Mouse (Mus musculus): Measurements from ENCODE around the gene A3galt2.
A peak's percentile ranks its signal among the peaks of the same experiment; 100 is the strongest.

A3galt2 gene

GRCm38 (mm10) chr4:128759214-128759613 is 4.0 kb downstream of the A3galt2 start:
- no peak for DNase-seq

DNA sequence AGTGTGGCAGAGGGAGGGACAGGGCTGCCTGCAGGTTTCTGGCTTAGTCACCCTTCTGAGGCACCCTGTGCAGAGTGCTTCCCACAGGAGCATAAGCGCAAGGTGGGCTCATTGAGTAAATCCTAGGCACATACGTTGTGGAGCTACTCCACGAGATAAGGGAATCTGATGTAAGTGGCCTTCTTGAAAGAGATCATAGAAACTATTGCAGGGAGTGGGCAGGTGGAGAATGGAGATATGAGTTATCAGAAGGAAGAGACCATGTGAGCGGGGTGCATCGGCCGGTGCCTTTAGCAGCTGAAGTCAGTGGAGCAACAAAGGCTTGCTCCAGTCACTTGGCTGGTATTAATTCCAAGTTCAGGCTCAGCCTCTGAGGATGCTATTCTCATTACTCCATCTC is 4.9 kb downstream of the A3galt2 start:
- no peak for DNase-seq

DNA sequence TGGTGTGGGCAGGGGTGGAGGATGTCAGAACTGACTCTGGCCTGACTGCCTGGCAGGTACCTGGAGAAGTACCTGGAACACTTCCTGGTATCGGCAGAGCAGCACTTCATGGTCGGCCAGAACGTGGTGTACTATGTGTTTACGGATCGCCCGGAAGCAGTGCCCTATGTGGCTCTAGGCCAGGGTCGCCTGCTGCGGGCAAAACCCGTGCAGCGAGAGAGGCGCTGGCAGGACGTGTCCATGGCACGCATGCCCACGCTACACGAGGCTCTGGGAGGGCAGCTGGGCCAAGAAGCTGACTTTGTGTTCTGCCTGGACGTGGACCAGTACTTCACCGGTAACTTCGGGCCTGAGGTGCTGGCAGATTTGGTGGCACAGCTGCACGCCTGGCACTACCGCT is 11.8 kb downstream of the A3galt2 start:
- DNase-seq: no peak

- DNase-seq: no peak
Observed at GRCm38 (mm10) chr4:128768120-128768519, 13.0 kb downstream of the A3galt2 start.

DNA sequence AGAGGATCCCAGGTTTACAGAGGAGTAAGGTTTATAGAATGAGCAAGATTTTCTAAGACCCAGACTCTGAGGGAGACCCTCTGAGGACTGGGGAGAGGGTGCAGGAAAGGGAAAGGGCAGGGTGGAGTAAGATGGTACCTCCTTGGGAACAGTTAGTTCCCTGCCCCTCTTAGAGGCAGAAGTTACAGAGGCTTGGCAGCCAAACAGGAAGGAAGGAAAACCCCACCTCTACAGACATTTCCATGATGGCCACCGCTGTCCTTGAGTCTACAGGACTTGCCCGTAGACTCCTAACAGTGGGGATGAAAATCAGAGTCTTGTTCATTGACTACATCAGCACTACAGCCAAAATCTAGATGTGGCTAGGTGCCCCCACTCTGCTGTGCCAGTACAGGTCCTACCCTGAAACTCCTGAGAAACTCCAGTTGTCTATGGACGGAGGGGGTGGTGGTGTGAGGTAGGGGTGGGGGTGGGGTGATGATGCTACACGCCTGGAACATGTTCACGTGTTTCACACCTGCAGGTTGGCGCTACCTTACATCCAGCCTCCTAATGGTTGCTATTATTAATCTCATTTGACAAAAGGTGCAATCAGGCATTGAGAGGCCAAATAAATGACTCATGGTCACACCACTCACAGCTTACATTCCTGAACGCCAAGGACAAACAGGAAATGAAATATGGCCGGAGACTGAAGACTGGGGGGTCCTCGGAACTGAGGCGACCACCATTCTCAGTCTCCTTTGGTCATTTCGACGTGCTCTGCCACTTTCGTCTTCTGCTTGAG is 14.6 kb downstream of the A3galt2 start:
- DNase-seq: no peak

- no peak for DNase-seq
Observed at GRCm38 (mm10) chr4:128770698-128771097, 15.5 kb downstream of the A3galt2 start.

GRCm38 (mm10) chr4:128773820-128774219 is 18.7 kb downstream of the A3galt2 start:
- no peak for DNase-seq

DNA sequence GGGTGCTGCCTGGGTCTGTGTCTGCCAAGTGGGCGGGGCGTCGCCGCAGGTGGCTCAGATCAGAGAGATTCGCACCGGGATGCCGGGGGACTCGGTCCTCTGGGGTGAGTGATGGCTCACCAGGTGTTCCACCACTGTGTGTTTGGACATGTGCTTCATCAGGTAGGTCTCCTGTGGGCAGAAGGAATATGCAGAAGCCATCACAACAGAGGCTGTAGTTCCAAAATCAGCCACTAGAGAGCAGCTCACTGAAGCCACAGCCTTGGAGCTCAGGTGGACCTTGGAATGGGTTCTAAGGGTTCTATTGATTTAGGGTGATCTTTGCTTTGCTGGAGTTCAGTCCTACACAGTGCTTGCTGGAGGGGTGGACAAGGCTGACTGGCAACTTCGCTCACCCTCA is 19.3 kb downstream of the A3galt2 start:
- DNase-seq: peak; percentile 63

- peak; percentile 86 for DNase-seq
Observed at GRCm38 (mm10) chr4:128776568-128777289, 21.6 kb downstream of the A3galt2 start.

- DNase-seq: no peak
Observed at GRCm38 (mm10) chr4:128777593-128777992, 22.4 kb downstream of the A3galt2 start.

GRCm38 (mm10) chr4:128782037-128782436 is 26.9 kb downstream of the A3galt2 start:
- no peak for DNase-seq

- no peak for DNase-seq
Observed at GRCm38 (mm10) chr4:128782645-128783044, 27.5 kb downstream of the A3galt2 start.

DNA sequence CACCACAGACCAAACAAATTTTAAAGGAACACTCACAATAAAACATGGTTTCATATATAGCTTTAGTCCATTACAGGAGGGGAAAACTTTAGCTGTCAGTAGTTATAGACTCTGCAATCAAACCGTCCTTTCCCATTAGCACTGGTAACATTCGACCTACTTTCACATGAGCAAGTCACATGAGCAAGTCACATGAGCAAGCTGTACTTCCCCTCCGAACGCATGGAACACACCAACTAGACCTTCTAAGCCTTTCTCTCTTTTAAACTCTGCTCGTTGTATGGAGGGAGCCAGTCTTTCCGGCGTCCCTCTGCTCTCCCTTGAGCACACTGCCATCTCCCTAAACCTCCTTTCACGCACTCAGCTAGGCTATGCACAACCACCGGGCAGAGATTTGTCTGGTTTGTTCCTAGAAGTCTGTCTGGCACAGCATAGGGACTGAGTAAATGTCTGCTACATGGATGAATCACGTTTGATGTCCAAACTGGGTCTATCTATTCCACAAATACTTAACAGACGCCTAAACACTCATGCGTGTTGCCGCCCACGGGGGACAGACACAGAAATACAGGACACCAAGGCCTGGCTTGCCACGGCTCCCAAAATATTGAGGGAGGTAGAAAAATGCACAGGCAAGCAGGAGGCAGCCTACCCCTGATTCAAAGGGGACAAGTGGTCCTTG is 29.9 kb downstream of the A3galt2 start:
- DNase-seq: no peak

- no peak for DNase-seq
Observed at GRCm38 (mm10) chr4:128785921-128786654, 30.9 kb downstream of the A3galt2 start.

DNA sequence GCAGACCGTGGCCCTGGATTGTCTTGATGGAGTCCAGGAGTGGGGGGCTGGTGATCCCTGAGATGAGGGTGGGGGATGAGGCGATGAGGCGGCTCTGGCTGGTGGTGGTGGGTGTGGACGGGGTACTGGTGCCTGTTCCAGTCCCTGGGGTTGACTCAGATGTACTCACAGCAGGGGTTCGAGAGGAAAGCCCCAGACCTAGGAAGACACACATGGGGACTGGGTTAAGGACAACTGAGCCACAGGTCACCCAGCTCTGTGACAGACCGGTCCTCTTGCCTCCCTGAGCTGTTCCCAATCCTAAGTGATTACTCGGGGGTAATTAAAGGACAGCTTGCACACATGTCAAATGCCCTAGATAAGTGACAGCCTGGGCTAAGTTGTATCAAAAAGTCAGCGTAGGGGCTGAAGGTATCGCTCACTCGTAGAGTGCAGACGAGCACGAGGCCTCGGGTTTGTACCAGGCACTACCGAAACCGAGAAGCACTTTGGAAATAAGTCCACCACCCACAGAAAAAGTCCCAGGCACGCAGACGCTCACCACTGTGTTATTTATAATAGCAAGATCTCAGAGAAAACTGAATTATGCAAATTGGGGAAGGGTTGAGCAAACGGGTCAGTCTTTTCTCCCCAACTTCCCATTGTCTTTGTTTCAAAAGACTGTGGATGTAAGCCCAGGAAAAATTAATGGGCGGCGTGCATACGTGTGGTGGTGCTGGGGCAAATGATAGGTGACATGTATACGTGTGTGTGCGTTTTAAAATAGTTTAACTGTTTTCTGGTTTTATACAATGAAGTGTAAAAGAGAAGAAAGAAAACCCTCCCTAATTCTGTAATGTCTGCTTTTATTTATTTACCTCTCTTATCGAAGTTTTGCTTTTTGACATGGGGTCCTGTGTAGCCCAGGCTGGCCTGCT is 32.1 kb downstream of the A3galt2 start:
- no peak for DNase-seq

DNA sequence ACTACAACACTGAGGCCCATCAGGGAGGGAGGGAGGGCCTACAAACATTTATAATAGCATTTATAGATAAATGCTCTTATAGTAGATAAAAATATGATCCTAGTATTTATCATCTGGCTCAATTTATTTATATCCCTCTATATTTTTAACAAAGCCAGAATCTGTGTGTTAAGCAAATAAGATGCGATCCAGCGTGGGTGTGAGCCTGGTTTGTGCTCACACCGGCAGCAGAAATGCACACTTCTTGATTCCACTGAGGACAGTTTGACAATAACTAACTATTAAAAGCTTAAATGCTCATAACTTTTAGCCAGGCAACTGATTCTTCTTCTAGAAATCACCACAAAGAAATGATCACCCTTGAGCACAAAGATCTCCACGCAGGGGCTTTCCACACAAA is 32.9 kb downstream of the A3galt2 start:
- DNase-seq: no peak

DNA sequence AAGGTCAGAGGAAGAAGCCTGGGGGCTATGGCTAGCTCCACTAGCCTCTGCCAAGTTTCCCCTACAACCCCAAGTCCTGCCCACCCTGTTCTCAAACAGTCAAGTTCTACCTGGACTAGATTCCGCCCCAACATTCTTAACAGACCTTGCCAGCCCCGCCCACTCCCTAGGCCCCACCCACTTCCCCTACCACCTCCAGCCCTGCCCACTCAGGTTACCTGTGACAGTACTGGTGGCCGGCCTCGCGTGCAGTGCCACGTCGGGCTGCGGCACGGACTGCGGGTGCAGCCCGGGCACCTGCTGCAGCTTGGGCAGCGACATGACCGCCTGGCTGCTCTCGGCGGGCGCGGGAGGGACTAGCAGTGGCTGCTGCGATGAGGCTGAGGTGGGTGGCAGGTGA is 34.5 kb downstream of the A3galt2 start:
- peak; percentile 54 for DNase-seq

GRCm38 (mm10) chr4:128793710-128794109 is 38.5 kb downstream of the A3galt2 start:
- DNase-seq: peak; percentile 40

DNA sequence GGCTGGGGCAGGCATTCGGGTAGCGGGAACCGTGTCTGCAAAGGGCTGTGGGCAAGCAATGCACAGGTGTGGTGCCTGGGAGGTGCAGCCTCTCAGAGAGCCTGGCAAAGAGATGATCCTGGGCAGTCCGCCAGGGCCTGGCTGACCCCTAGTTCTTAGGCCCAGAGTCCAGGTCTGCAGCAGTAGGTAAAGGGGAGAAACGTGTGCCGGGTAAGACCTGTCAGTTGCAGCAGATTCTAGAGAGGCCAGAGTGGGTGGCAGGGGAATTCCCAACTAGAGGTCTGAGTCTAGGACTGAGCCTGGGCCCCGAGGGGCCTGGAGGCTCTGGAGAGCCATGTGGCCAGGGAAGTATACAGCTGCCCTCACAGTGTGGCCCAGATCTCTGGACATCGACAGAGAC is 39.0 kb downstream of the A3galt2 start:
- DNase-seq: no peak

GRCm38 (mm10) chr4:128795596-128795995 is 40.4 kb downstream of the A3galt2 start:
- DNase-seq: peak; percentile 59

GRCm38 (mm10) chr4:128796788-128797187 is 41.6 kb downstream of the A3galt2 start:
- DNase-seq: no peak

Measured in lung, postnatal 10 days (tissue).